ENCODE assay signal across 17 mouse cellular contexts in genomic region chrX:9222412-9223221, GRCm38 (mm10). TPM values are rescaled to one million over a fixed set of nuclear protein-coding genes. Genes with fewer than 3 reads are reported as not detected.
A peak's percentile ranks its signal among the peaks of the same experiment; 100 is the strongest.
DNase-seq lines count a peak whose midpoint lies in the region; ATAC-seq and TF ChIP-seq lines count a peak whose summit lies in the region.
"Had no signal": no experiment of that assay in that cellular context is flagged by ENCODE, and none has a peak within 500 bp of the region (broad histone marks: within the 10 kb centered on the region; RNA-seq: fewer than 3 reads in every experiment).

No protein-coding gene starts in this region.

- no peaks in the 10 kb centered on the region for H3K27me3 ChIP-seq in heart, postnatal 0 days (ENCODE audit: control insufficient read depth, insufficient read depth, low read length)
- H3K27me3 ChIP-seq: heart, embryonic 13.5 days had no signal

- no peak for TF ChIP-seq CTCF in heart, postnatal 0 days (IDR thresholded peaks at IDR 0.05; ENCODE audit: low read depth)

- H3K9ac ChIP-seq in heart, postnatal 0 days (replicated peaks; ENCODE audit: low read depth, low read length): no peak overlapping the region
- H3K9ac ChIP-seq: heart, embryonic 13.5 days had no signal

- TF ChIP-seq EP300 in heart, postnatal 0 days (IDR thresholded peaks at IDR 0.05; ENCODE audit: low read depth): no peak

- H3K4me1 ChIP-seq in heart, postnatal 0 days (ENCODE audit: control insufficient read depth, insufficient read depth): no peaks in the 10 kb centered on the region
- H3K4me1 ChIP-seq: embryonic facial prominence, embryonic 10.5 days; heart, embryonic 13.5 days had no signal

- DNase-seq in heart, adult 18-20 months: peak; percentile 50 to 55
- DNase-seq in heart, postnatal 25 days (ENCODE audit: low spot score): no peak
- DNase-seq in urinary bladder, postnatal 14 days (ENCODE audit: low spot score): peak; percentile 41
- DNase-seq in urinary bladder, postnatal 25 days (ENCODE audit: low spot score): no peak
- peak; percentile 60 for DNase-seq in heart, postnatal 0 days (ENCODE audit: low spot score)
- DNase-seq in left cerebral cortex, postnatal 25 days (ENCODE audit: low spot score in 2 of 2): no peak
- no peak for DNase-seq in right cerebral cortex, postnatal 36 days (ENCODE audit: low spot score in 2 of 2)
- DNase-seq in frontal cortex, postnatal 36 days (ENCODE audit: low spot score in 2 of 2): no peak

- WGBS in heart, postnatal 0 days: 61% methylated on average over 3 of the region's 3 CpGs

- no peaks in the 10 kb centered on the region for H3K36me3 ChIP-seq in heart, postnatal 0 days (replicated peaks; ENCODE audit: control insufficient read depth, insufficient read depth, low read length)
- H3K36me3 ChIP-seq: embryonic facial prominence, embryonic 10.5 days; heart, embryonic 13.5 days had no signal

- no peaks in the 10 kb centered on the region for H3K9me3 ChIP-seq in heart, postnatal 0 days (replicated peaks; ENCODE audit: control insufficient read depth, low read length)
- H3K9me3 ChIP-seq: embryonic facial prominence, embryonic 10.5 days had no signal

- no peak overlapping the region for H3K4me3 ChIP-seq in heart, postnatal 0 days (ENCODE audit: low read depth, low read length)
- H3K4me3 ChIP-seq: embryonic facial prominence, embryonic 10.5 days; heart, embryonic 13.5 days had no signal

- H3K4me2 ChIP-seq in heart, postnatal 0 days (ENCODE audit: low read depth, low read length): no peak overlapping the region
- H3K4me2 ChIP-seq: heart, embryonic 13.5 days had no signal

- ATAC-seq in heart, postnatal 0 days (ENCODE audit: insufficient read depth, low read depth): peak; percentile 87
- ATAC-seq: midbrain, embryonic 16.5 days had no signal

- H3K27ac ChIP-seq in heart, postnatal 0 days (ENCODE audit: low read depth): peak overlapping the region; percentile 55; the same call in 1 of the 2 replicates
- H3K27ac ChIP-seq: embryonic facial prominence, embryonic 10.5 days; heart, embryonic 13.5 days had no signal

- intact Hi-C loops in heart, postnatal 25 days (cut with DNase I): loop anchor here (5.0 kb wide), 1 partner anchor 50 kb away; the partner anchor contains the start of gene Xk
- intact Hi-C loops in left cerebral cortex, postnatal 25 days (cut with DNase I): no loop called here

RNA-seq across cellular contexts. Expression of gene Lancl3, which starts 22.9 kb away (rescaled TPM):
- total RNA-seq in heart, adult 18-20 months (2021): 1 to 10 TPM; 5.6 to 7.5 TPM
- total RNA-seq in heart, postnatal 25 days (2021): 1 to 10 TPM; 3.9 to 4.0 TPM
- total RNA-seq in heart, postnatal 0 days (2014; rRNA removed; ENCODE audit: low replicate concordance): 5.2 and 6.1 TPM in 2 replicates
- 1.5 and 2.0 TPM in 2 replicates for polyA plus RNA-seq in heart, postnatal 0 days (2015; fragmentation: Nextera tagmentation; extraction: Ambion mirVana)
- total RNA-seq in left cerebral cortex, postnatal 25 days (2021): 1 to 10 TPM; 5.9 to 7.1 TPM

RNA-seq across cellular contexts. Expression of gene Gm14862, which starts 34.1 kb away (rescaled TPM):
- not detected for total RNA-seq in heart, adult 18-20 months (2021)
- not detected for total RNA-seq in heart, postnatal 25 days (2021)
- not detected in 2 replicates for total RNA-seq in heart, postnatal 0 days (2014; rRNA removed; ENCODE audit: low replicate concordance)
- not detected in 2 replicates for polyA plus RNA-seq in heart, postnatal 0 days (2015; fragmentation: Nextera tagmentation; extraction: Ambion mirVana)
- total RNA-seq in left cerebral cortex, postnatal 25 days (2021): not detected
- total RNA-seq: left cerebral cortex, adult 8-10 months; neutrophil, adult 5-6 weeks had no signal
- polyA plus RNA-seq: embryonic facial prominence, embryonic 10.5 days; kidney, embryonic 14.5 days; lung, embryonic 16.5 days; small intestine, adult 2 months; thymus, postnatal 0 days had no signal

RNA-seq across cellular contexts. Expression of gene Xk, which starts 49.9 kb away (rescaled TPM):
- total RNA-seq in heart, adult 18-20 months (2021): 1 to 10 TPM; 9.3 to 9.6 TPM
- 1 to 10 TPM; 6.4 to 8.0 TPM for total RNA-seq in heart, postnatal 25 days (2021)
- total RNA-seq in heart, postnatal 0 days (2014; rRNA removed; ENCODE audit: low replicate concordance): 4.0 and 5.6 TPM in 2 replicates
- 1.6 and 1.8 TPM in 2 replicates for polyA plus RNA-seq in heart, postnatal 0 days (2015; fragmentation: Nextera tagmentation; extraction: Ambion mirVana)
- total RNA-seq in left cerebral cortex, postnatal 25 days (2021): 10 to 100 TPM; 13.4 to 14.3 TPM

Comparison
In these comparisons a context has a peak if more than half of its experiments do, and no peak if none do; other contexts are left out.
1. DNase-seq: peak in heart, adult 18-20 months (2 of 2), urinary bladder, postnatal 14 days (single experiment) and heart, postnatal 0 days (single experiment); none in heart, postnatal 25 days (single experiment), urinary bladder, postnatal 25 days (single experiment), left cerebral cortex, postnatal 25 days (0 of 2), right cerebral cortex, postnatal 36 days (0 of 2) and frontal cortex, postnatal 36 days (0 of 2).